Mouse (Mus musculus): ENCODE measurements around the gene Pakap.

DNA sequence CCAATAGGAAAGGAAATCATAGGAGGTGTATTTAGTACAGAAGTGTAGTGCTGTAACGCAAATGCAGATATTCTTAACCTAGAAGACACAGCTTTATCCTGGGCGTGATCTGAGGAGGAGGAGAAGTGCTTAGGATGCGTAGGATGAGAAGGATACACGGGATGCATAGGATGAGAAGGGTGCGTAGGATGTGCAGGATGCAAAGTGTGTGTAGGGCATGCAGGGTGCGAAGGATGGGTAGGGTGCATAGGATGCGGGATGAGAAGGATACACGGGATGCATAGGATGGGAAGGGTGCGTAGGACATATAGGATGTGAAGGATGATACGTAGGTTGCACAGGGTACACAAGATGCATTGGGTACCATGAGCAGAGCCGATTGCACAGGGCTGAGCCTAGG, 129.0 kb downstream of the Pakap start:
- no peak for TF ChIP-seq CTCF (conservative IDR thresholded peaks at IDR 0.05; ENCODE audit: insufficient read depth, insufficient read length, low read depth, low read length)
- TF ChIP-seq POLR2A (IDR thresholded peaks at IDR 0.05; ENCODE audit: low read depth, low read length) = no peak
